Mouse (Mus musculus): ENCODE data around the gene Zfp553. TPM values are rescaled to one million over a fixed set of nuclear protein-coding genes. Genes with fewer than 3 reads are reported as not detected.

Zfp553 gene
- polyA plus RNA-seq, 1 experiment from 2014 or later, result 42.5 TPM

GRCm38 (mm10) chr7:127276519-127276961 is 43.7 kb downstream of the Zfp553 start:
- no peak overlapping the region for H3K4me3 ChIP-seq (replicated peaks)
- no peaks in the 10 kb centered on the region for H3K27me3 ChIP-seq
- H3K9me3 ChIP-seq (replicated peaks), result no peaks in the 10 kb centered on the region
- H3K4me2 ChIP-seq (replicated peaks), result no peak overlapping the region
- 53% methylated on average over 5 of the region's 5 CpGs for WGBS
- no peak overlapping the region for H3K9ac ChIP-seq
- peaks cover 18% of the 10 kb centered on the region for H3K4me1 ChIP-seq
- no peak for ATAC-seq (ENCODE audit: insufficient number of reproducible peaks, low FRiP score, low TSS enrichment, low read depth)
- H3K36me3 ChIP-seq, result peaks cover under 1% of the 10 kb centered on the region; the same call in 1 of the 2 replicates
- no peak overlapping the region for H3K27ac ChIP-seq (replicated peaks)

- Histone ChIP-seq H3K27ac (replicated peaks) (no peak overlapping the region), H3K9ac (no peak overlapping the region), H3K4me1 (peaks cover 7% of the 10 kb centered on the region; the same call in 1 of the 2 replicates), H3K36me3 (no peaks in the 10 kb centered on the region), H3K4me2 (replicated peaks) (no peak overlapping the region), H3K27me3 (no peaks in the 10 kb centered on the region), H3K9me3 (replicated peaks) (no peaks in the 10 kb centered on the region), H3K4me3 (replicated peaks) (no peak overlapping the region)
- 25% methylated on average over 8 of the region's 8 CpGs for WGBS
- ATAC-seq (ENCODE audit: insufficient number of reproducible peaks, low FRiP score, low TSS enrichment, low read depth), result no peak; the same call in 1 of the 2 replicates
Measured at GRCm38 (mm10) chr7:127278311-127278710, 45.5 kb downstream of the Zfp553 start.

- WGBS, result 59% methylated on average over 3 of the region's 3 CpGs
- Histone ChIP-seq H3K9ac (no peak overlapping the region), H3K36me3 (no peaks in the 10 kb centered on the region), H3K27me3 (no peaks in the 10 kb centered on the region), H3K4me3 (replicated peaks) (no peak overlapping the region), H3K4me2 (replicated peaks) (no peak overlapping the region), H3K27ac (replicated peaks) (no peak overlapping the region), H3K4me1 (no peaks in the 10 kb centered on the region), H3K9me3 (replicated peaks) (no peaks in the 10 kb centered on the region)
- no peak for ATAC-seq (ENCODE audit: insufficient number of reproducible peaks, low FRiP score, low TSS enrichment, low read depth)
Measured at GRCm38 (mm10) chr7:127280092-127280491, 47.2 kb downstream of the Zfp553 start.

- Histone ChIP-seq H3K27ac (replicated peaks) (no peak overlapping the region), H3K4me1 (no peaks in the 10 kb centered on the region), H3K27me3 (no peaks in the 10 kb centered on the region), H3K4me3 (replicated peaks) (no peak overlapping the region), H3K4me2 (replicated peaks) (no peak overlapping the region), H3K9ac (no peak overlapping the region), H3K36me3 (no peaks in the 10 kb centered on the region), H3K9me3 (replicated peaks) (no peaks in the 10 kb centered on the region)
- ATAC-seq (ENCODE audit: insufficient number of reproducible peaks, low FRiP score, low TSS enrichment, low read depth), result no peak
- 76% methylated on average over 4 of the region's 4 CpGs for WGBS
Measured at GRCm38 (mm10) chr7:127281114-127281513, 48.3 kb downstream of the Zfp553 start.

- Histone ChIP-seq H3K9me3 (replicated peaks) (no peaks in the 10 kb centered on the region), H3K36me3 (no peaks in the 10 kb centered on the region)
- ATAC-seq (ENCODE audit: insufficient number of reproducible peaks, low FRiP score, low TSS enrichment, low read depth), result no peak
Measured at GRCm38 (mm10) chr7:127282190-127282589, 49.3 kb downstream of the Zfp553 start.

GRCm38 (mm10) chr7:127285154-127285553 is 52.3 kb downstream of the Zfp553 start:
- 0 out of 2 replicates have a peak, but pooled peaks cover 7% of the 10 kb centered on the region for H3K9me3 ChIP-seq (replicated peaks)
- no peaks in the 10 kb centered on the region for H3K36me3 ChIP-seq
- H3K9ac ChIP-seq, result no peak overlapping the region
- no peak overlapping the region for H3K4me3 ChIP-seq (replicated peaks)
- no peaks in the 10 kb centered on the region for H3K27me3 ChIP-seq
- 68% methylated on average over 7 of the region's 10 CpGs for WGBS
- ATAC-seq (ENCODE audit: insufficient number of reproducible peaks, low FRiP score, low TSS enrichment, low read depth), result no peak
- no peak overlapping the region for H3K27ac ChIP-seq (replicated peaks)
- no peak overlapping the region for H3K4me2 ChIP-seq (replicated peaks)
- H3K4me1 ChIP-seq, result no peaks in the 10 kb centered on the region

More at GRCm38 (mm10) chr7:127282190-127282589, 49.3 kb downstream of the Zfp553 start:
- H3K9ac ChIP-seq, result no peak overlapping the region
- H3K27me3 ChIP-seq, result no peaks in the 10 kb centered on the region
- no peak overlapping the region for H3K4me3 ChIP-seq (replicated peaks)
- 82% methylated on average over 2 of the region's 2 CpGs for WGBS
- H3K27ac ChIP-seq (replicated peaks), result no peak overlapping the region
- no peaks in the 10 kb centered on the region for H3K4me1 ChIP-seq
- no peak overlapping the region for H3K4me2 ChIP-seq (replicated peaks)

Other genes with a start within 250 kb of the Zfp553 start
- 12.0 and 12.5 TPM in 2 replicates for gene Mvp, start 218.4 kb upstream of the Zfp553 start, polyA plus RNA-seq (2015; fragmentation: Nextera tagmentation; extraction: Ambion mirVana)
- gene Pagr1b, start 216.6 kb upstream of the Zfp553 start, polyA plus RNA-seq (2015; fragmentation: Nextera tagmentation; extraction: Ambion mirVana), result 0.33 and 0.43 TPM in 2 replicates
- gene Pagr1a, start 215.7 kb upstream of the Zfp553 start, polyA plus RNA-seq (2015; fragmentation: Nextera tagmentation; extraction: Ambion mirVana), result 40.9 and 73.0 TPM in 2 replicates
- gene Gm42742, start 212.0 kb upstream of the Zfp553 start, polyA plus RNA-seq (2015; fragmentation: Nextera tagmentation; extraction: Ambion mirVana), result 55.0 and 78.2 TPM in 2 replicates
- gene Prrt2, start 211.8 kb upstream of the Zfp553 start, polyA plus RNA-seq (2015; fragmentation: Nextera tagmentation; extraction: Ambion mirVana), result 18.9 and 21.9 TPM in 2 replicates
- gene Maz, start 206.0 kb upstream of the Zfp553 start, polyA plus RNA-seq (2015; fragmentation: Nextera tagmentation; extraction: Ambion mirVana), result 75.2 and 79.8 TPM in 2 replicates
- 87.5 and 90.6 TPM in 2 replicates for gene Kif22, start 190.6 kb upstream of the Zfp553 start, polyA plus RNA-seq (2015; fragmentation: Nextera tagmentation; extraction: Ambion mirVana)
- not detected in 2 replicates for gene Zg16, start 145.7 kb upstream of the Zfp553 start, polyA plus RNA-seq (2015; fragmentation: Nextera tagmentation; extraction: Ambion mirVana)
- 4.8 and 6.3 TPM in 2 replicates for gene AI467606, start 141.7 kb upstream of the Zfp553 start, polyA plus RNA-seq (2015; fragmentation: Nextera tagmentation; extraction: Ambion mirVana)
- 2.0 and 3.3 TPM in 2 replicates for gene Qprt, start 110.8 kb upstream of the Zfp553 start, polyA plus RNA-seq (2015; fragmentation: Nextera tagmentation; extraction: Ambion mirVana)
- gene Spn, start 95.2 kb upstream of the Zfp553 start, polyA plus RNA-seq (2015; fragmentation: Nextera tagmentation; extraction: Ambion mirVana), result 0.61 and 0.67 TPM in 2 replicates
- gene Cd2bp2, start 37.0 kb upstream of the Zfp553 start, polyA plus RNA-seq (2015; fragmentation: Nextera tagmentation; extraction: Ambion mirVana), result 56.4 and 61.8 TPM in 2 replicates
- 29.4 and 32.5 TPM in 2 replicates for gene Tbc1d10b, start 24.6 kb upstream of the Zfp553 start, polyA plus RNA-seq (2015; fragmentation: Nextera tagmentation; extraction: Ambion mirVana)
- 585 and 767 TPM in 2 replicates for gene Mylpf, start 24.2 kb upstream of the Zfp553 start, polyA plus RNA-seq (2015; fragmentation: Nextera tagmentation; extraction: Ambion mirVana)
- 22.4 and 23.9 TPM in 2 replicates for gene Sept1, start 69 bp downstream of the Zfp553 start, polyA plus RNA-seq (2015; fragmentation: Nextera tagmentation; extraction: Ambion mirVana)
- 73.7 and 77.5 TPM in 2 replicates for gene Zfp771, start 11.2 kb downstream of the Zfp553 start, polyA plus RNA-seq (2015; fragmentation: Nextera tagmentation; extraction: Ambion mirVana)
- gene Dctpp1, start 27.6 kb downstream of the Zfp553 start, polyA plus RNA-seq (2015; fragmentation: Nextera tagmentation; extraction: Ambion mirVana), result 141 and 142 TPM in 2 replicates
- gene Sephs2, start 41.0 kb downstream of the Zfp553 start, polyA plus RNA-seq (2015; fragmentation: Nextera tagmentation; extraction: Ambion mirVana), result 53.7 and 58.5 TPM in 2 replicates
- gene Itgal, start 63.2 kb downstream of the Zfp553 start, polyA plus RNA-seq (2015; fragmentation: Nextera tagmentation; extraction: Ambion mirVana), result 1.5 and 1.9 TPM in 2 replicates
- 16.7 and 17.7 TPM in 2 replicates for gene Zfp768, start 112.5 kb downstream of the Zfp553 start, polyA plus RNA-seq (2015; fragmentation: Nextera tagmentation; extraction: Ambion mirVana)
- gene Zfp747, start 143.0 kb downstream of the Zfp553 start, polyA plus RNA-seq (2015; fragmentation: Nextera tagmentation; extraction: Ambion mirVana), result 10.6 and 12.3 TPM in 2 replicates
- gene 9130019O22Rik, start 154.1 kb downstream of the Zfp553 start, polyA plus RNA-seq (2015; fragmentation: Nextera tagmentation; extraction: Ambion mirVana), result 5.3 and 6.2 TPM in 2 replicates
- gene E430018J23Rik, start 160.6 kb downstream of the Zfp553 start, polyA plus RNA-seq (2015; fragmentation: Nextera tagmentation; extraction: Ambion mirVana), result 8.4 and 9.2 TPM in 2 replicates
- 8.9 and 9.2 TPM in 2 replicates for gene Zfp764, start 173.8 kb downstream of the Zfp553 start, polyA plus RNA-seq (2015; fragmentation: Nextera tagmentation; extraction: Ambion mirVana)
- 24.1 and 24.8 TPM in 2 replicates for gene Zfp688, start 189.0 kb downstream of the Zfp553 start, polyA plus RNA-seq (2015; fragmentation: Nextera tagmentation; extraction: Ambion mirVana)
- gene Zfp689, start 216.1 kb downstream of the Zfp553 start, polyA plus RNA-seq (2015; fragmentation: Nextera tagmentation; extraction: Ambion mirVana), result 8.0 and 8.8 TPM in 2 replicates
- 46.3 and 55.9 TPM in 2 replicates for gene Prr14, start 226.6 kb downstream of the Zfp553 start, polyA plus RNA-seq (2015; fragmentation: Nextera tagmentation; extraction: Ambion mirVana)
- 17.1 and 17.3 TPM in 2 replicates for gene Fbrs, start 246.1 kb downstream of the Zfp553 start, polyA plus RNA-seq (2015; fragmentation: Nextera tagmentation; extraction: Ambion mirVana)